Mouse (Mus musculus) bone marrow macrophage, adult 2 months (primary cell): ENCODE data around the gene Il21.

Source experiments
- CTCF ChIP-seq: IDR thresholded peaks from 2 replicates; pipeline ENCODE4 v1.5.1; 2012; ENCODE audit warnings: low read depth, mild to moderate bottlenecking, low read length, moderate library complexity
- POLR2A ChIP-seq: IDR thresholded peaks from 2 replicates; pipeline ENCODE4 v1.6.1; 2012; ENCODE audit warnings: mild to moderate bottlenecking, low read depth, low read length, borderline replicate concordance

GRCm38 (mm10) chr3:37198302-37198701, 34.1 kb downstream of the Il21 start:
- no peak for TF ChIP-seq POLR2A
- TF ChIP-seq CTCF = no peak
